Mouse (Mus musculus) MEL (cell line): ENCODE measurements around the gene Slc37a3.

Experiments
- CTCF ChIP-seq, 3 experiments: IDR thresholded peaks in 2 of 3; conservative IDR thresholded peaks in 1 of 3; 2 replicates each; pipeline ENCODE4 v1.5.1; 2011 to 2012; ENCODE audit warnings: low read length in 3 of 3, low read depth in 2 of 3, mild to moderate bottlenecking in 2 of 3, improper control_type of control experiment in 1 of 3, inconsistent platforms in 1 of 3, mixed read lengths in 1 of 3, moderate library complexity in 1 of 3; ENCODE audit not compliant: control insufficient read depth in 1 of 3, insufficient read depth in 1 of 3, poor library complexity in 1 of 3, severe bottlenecking in 1 of 3
- EP300 ChIP-seq, 2 experiments: IDR thresholded peaks; 2 replicates each; pipeline ENCODE4 v1.6.1; 2011; ENCODE audit warnings: improper control_type of control experiment in 2 of 2, low read length in 2 of 2, low read depth in 1 of 2, mild to moderate bottlenecking in 1 of 2
- USF1 ChIP-seq: IDR thresholded peaks from 2 replicates; pipeline ENCODE4 v1.6.1; 2014; ENCODE audit warnings: low read depth, mild to moderate bottlenecking, inconsistent platforms, low read length, improper control_type of control experiment, moderate library complexity

DNA sequence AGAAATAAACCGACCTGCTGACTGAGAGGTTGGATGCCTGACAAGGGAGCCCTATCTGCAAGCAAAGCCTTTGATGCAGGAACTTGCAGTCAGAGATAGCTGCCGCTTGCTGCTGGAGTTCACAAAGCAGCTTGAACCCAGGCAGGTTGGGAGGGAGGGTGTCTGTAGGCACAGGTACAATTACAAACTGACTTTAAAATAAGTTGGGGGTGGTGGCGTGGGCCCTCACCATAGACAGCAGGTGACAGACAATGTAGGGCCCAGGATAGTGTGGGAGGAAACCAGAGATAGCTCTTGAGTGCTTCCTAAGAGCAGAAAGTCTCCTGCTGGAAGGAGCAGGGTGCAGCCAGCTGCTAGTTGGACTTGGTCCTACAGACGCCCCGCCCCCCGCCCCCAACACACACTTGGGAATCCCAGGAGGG is 45.7 kb upstream of the Slc37a3 start:
- no peak for TF ChIP-seq USF1
- TF ChIP-seq CTCF (IDR thresholded peaks at IDR 0.05 in 2 of 3, conservative IDR thresholded peaks at IDR 0.05 in 1 of 3; ENCODE audit: control insufficient read depth in 1 of 3, insufficient read depth in 1 of 3, low read depth in 2 of 3, low read length in 3 of 3, poor library complexity in 1 of 3, severe bottlenecking in 1 of 3) = no peak
- peak; percentile 37 to 68; a peak in 2 of 4 replicates for TF ChIP-seq EP300 (IDR thresholded peaks at IDR 0.05; ENCODE audit: low read depth in 1 of 2, low read length in 2 of 2)
